Mouse (Mus musculus): ENCODE measurements at regions not wholly inside any gene's neighbourhood (a gene's known extent, or its start where the extent isn't known, plus 50 kb on each side); places are given as distances from the start of the nearest gene placed in this dataset.

DNA sequence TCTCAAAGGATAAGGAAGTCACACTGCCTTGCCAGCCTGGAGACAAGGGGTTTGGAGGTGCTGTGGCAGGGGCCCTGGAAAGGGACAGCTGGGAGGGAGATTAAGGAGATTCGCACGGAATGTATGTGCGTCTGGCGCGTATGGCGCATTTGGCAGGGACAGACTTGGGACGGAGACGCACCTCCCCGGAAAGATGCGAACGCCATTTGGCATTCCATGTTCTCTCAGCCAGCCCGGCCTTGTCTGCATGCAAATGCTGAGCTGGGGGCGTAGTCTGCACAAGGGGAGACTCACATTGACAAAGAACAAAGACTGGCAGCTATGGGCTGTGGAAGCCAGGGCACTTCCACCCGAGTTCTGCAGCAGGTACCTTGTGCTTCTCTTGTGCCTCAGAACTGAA lies 174.4 kb downstream of the Gm26897 start:
- no peak for TF ChIP-seq CTCF (IDR thresholded peaks at IDR 0.05; ENCODE audit: low read depth)
- no peak for TF ChIP-seq EP300 (IDR thresholded peaks at IDR 0.05; ENCODE audit: low read depth)

Data from liver, postnatal 0 days (tissue).